Mouse (Mus musculus) thymus, adult 2 months (tissue): Measurements from ENCODE around the gene Bod1l. TPM values are rescaled to one million over a fixed set of nuclear protein-coding genes. Genes with fewer than 3 reads are reported as not detected.
A peak's percentile ranks its signal among the peaks of the same experiment; 100 is the strongest.

Source experiments
- DNase-seq: peaks from one replicate; pipeline ENCODE4 v3.0.0; 2021
- H3K27ac ChIP-seq: fragments of 200-500 bp; 2 replicates; pipeline ENCODE4 v1.5.1; 2012; ENCODE audit warnings: low read length, control low read depth; ENCODE audit not compliant: control insufficient read depth, insufficient read depth
- H3K27me3 ChIP-seq: fragments of 200-500 bp; 2 replicates; pipeline ENCODE4 v1.6.1; 2012; ENCODE audit warnings: mild to moderate bottlenecking, low read length, moderate library complexity, mixed read lengths; ENCODE audit not compliant: control insufficient read depth, insufficient read depth
- H3K36me3 ChIP-seq: fragments of 200-500 bp; 2 replicates; pipeline ENCODE4 v1.6.1; 2012; ENCODE audit warnings: mild to moderate bottlenecking, low read length, moderate library complexity; ENCODE audit not compliant: control insufficient read depth, insufficient read depth
- H3K4me1 ChIP-seq: fragments of 200-500 bp; replicated peaks from 2 replicates; pipeline ENCODE4 v1.6.1; 2012; ENCODE audit warnings: low read length; ENCODE audit not compliant: control insufficient read depth, insufficient read depth
- H3K4me3 ChIP-seq: fragments of 200-500 bp; 2 replicates; pipeline ENCODE4 v1.5.1; 2012; ENCODE audit warnings: mild to moderate bottlenecking, low read length, control low read depth, moderate library complexity; ENCODE audit not compliant: control insufficient read depth, insufficient read depth
- CTCF ChIP-seq: fragments of 200-500 bp; IDR thresholded peaks from 2 replicates; pipeline ENCODE4 v1.5.1; 2012; ENCODE audit warnings: mild to moderate bottlenecking, control low read depth, low read length, moderate library complexity, borderline replicate concordance; ENCODE audit not compliant: control insufficient read depth, poor library complexity, insufficient read depth; ENCODE audit errors: extremely low read depth
- POLR2A ChIP-seq: fragments of 200-500 bp; IDR thresholded peaks from 2 replicates; pipeline ENCODE4 v1.6.1; 2012; ENCODE audit warnings: mild to moderate bottlenecking, low read length, control low read depth, moderate library complexity; ENCODE audit not compliant: control insufficient read depth, poor library complexity, insufficient read depth; ENCODE audit errors: extremely low read depth
- WGBS: fragments of 180-500 bp; shearing (Covaris S2); methylation state at CpG from one replicate; pipeline ENCODE4 v1.1.7; 2018; 5-methylcytosine and 5-hydroxymethylcytosine counted together
- polyA plus RNA-seq: library from polyadenylated mRNA; depleted of rRNA; stranded (reverse); fragments of >200 nt; gene quantifications from 2 replicates; pipeline ENCODE4 v1.2.3, GENCODE M21; 2012

Bod1l gene
- polyA plus RNA-seq, 1 experiment, result 7.5 TPM

GRCm38 (mm10) chr5:41780026-41780425 lies 64.1 kb downstream of the Bod1l start:
- Histone ChIP-seq H3K27me3 (no peaks in the 10 kb centered on the region), H3K4me3 (no peak overlapping the region), H3K36me3 (no peaks in the 10 kb centered on the region), H3K4me1 (no peaks in the 10 kb centered on the region), H3K27ac (no peak overlapping the region)
- WGBS, result 95% methylated on average over 3 of the region's 3 CpGs
- no peak for TF ChIP-seq POLR2A
- no peak for TF ChIP-seq CTCF
- no peak for DNase-seq

DNA sequence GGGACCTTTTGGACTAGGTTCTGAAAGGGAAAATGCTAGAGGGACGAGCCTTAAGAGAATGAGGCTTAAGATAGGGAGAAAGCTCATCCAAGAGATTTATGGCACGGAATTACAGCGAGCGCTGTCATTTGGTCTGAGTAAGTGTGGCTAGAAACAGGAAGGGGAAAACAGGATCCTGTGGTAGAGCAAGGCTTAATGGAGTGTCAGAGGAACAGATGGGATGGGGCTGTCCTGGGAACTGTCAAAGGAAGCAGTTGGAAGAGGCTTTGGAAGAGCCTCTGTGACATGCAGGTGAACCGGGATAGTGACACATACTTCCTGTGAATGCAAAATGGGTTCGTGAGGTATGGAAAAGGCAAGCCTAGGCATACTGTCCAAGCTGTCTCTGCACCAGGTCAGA lies 68.4 kb downstream of the Bod1l start:
- 31% methylated on average over 6 of the region's 6 CpGs for WGBS
- Histone ChIP-seq H3K27ac (no peak overlapping the region), H3K4me1 (no peaks in the 10 kb centered on the region), H3K36me3 (no peaks in the 10 kb centered on the region), H3K27me3 (no peaks in the 10 kb centered on the region), H3K4me3 (no peak overlapping the region)
- no peak for DNase-seq
- TF ChIP-seq CTCF, result no peak
- no peak for TF ChIP-seq POLR2A

- TF ChIP-seq POLR2A, result no peak
- no peak for TF ChIP-seq CTCF
- Histone ChIP-seq H3K4me1 (no peaks in the 10 kb centered on the region), H3K36me3 (no peaks in the 10 kb centered on the region), H3K4me3 (no peak overlapping the region), H3K27me3 (no peaks in the 10 kb centered on the region), H3K27ac (no peak overlapping the region)
- no peak for DNase-seq
- WGBS, result 78% methylated on average over 3 of the region's 3 CpGs
Observed at GRCm38 (mm10) chr5:41775273-41775672, 68.8 kb downstream of the Bod1l start.

DNA sequence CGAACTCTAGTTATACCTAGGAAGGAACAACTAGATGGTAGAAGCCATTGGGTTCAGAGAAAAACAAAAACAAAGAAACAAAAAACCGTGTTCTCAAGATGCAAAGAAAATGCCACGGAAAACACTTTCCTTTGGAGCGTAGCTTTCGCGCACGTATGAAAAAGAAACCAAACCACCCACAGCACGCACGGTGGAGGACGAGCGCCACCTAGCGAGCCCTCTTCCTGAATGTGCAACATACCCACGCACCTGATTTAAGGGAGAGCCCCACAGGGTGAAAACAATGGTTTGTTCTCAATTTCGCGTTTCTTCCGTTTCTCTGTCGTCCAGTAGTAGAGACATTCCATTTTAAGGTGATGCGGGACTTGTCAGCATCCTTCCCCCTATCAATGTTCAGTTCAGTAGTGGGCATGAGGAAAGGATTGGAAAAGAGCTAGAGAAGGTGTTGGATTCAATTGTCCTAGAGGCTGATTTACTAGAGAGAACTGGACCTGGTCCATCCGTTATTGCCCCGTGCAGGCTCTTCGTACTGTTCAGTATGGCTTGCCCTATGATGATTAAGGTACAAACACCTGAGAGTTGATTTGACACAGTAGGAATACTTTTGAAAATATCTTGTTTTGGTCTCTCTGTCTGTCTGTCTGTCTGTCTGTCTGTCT lies 75.6 kb downstream of the Bod1l start:
- peaks cover 16% of the 10 kb centered on the region; the same call in 1 of the 2 replicates for H3K27me3 ChIP-seq
- peak; percentile 84 for DNase-seq
- no peak overlapping the region for H3K4me3 ChIP-seq
- H3K4me1 ChIP-seq, result no peaks in the 10 kb centered on the region; the same call in 1 of the 2 replicates
- TF ChIP-seq POLR2A (no peak), CTCF (peak; percentile 94)
- no peak overlapping the region for H3K27ac ChIP-seq
- H3K36me3 ChIP-seq, result no peaks in the 10 kb centered on the region
- 4% methylated on average over 21 of the region's 21 CpGs for WGBS

- H3K4me3 ChIP-seq, result no peak overlapping the region
- no peak for TF ChIP-seq CTCF
- no peak for TF ChIP-seq POLR2A
- no peak overlapping the region for H3K27ac ChIP-seq
- 7% methylated on average over 33 of the region's 33 CpGs for WGBS
- no peaks in the 10 kb centered on the region for H3K36me3 ChIP-seq
- no peaks in the 10 kb centered on the region; the same call in 1 of the 2 replicates for H3K4me1 ChIP-seq
- DNase-seq, result no peak
- H3K27me3 ChIP-seq, result peaks cover 18% of the 10 kb centered on the region; the same call in 1 of the 2 replicates
Observed at GRCm38 (mm10) chr5:41767296-41768200, 76.6 kb downstream of the Bod1l start.

DNA sequence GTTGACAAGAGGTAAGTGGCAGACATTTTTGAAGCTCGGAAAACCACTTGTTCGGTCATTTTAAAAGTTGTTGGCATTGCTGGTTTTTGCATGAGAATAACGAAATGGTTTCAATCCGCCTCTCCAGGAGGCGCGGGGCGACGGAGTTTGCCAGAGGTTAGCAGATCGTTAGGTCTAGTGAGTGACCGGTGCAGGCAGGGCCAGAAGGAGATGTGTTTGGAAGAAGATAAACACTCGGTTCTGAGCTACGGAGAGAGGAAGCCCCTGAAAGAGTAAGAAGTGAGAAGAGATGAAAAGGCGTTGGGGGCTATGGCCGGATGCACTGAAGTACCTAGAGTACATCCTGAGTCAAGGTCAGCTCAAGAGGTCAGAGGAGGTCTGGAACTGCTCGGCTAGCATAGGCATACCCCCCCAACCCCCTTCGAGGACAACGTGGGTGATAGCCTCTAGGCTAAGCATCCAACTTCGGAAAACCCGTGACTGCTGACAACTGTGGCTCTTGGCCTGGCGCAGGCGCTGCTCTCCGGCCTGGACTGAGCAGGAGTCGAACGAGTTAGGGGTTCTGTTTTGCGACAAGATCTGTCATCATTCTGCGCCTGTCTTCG lies 77.6 kb downstream of the Bod1l start:
- DNase-seq, result no peak
- WGBS, result 12% methylated on average over 27 of the region's 27 CpGs
- no peaks in the 10 kb centered on the region for H3K36me3 ChIP-seq
- H3K27ac ChIP-seq, result no peak overlapping the region
- TF ChIP-seq CTCF, result no peak
- TF ChIP-seq POLR2A, result no peak
- H3K4me3 ChIP-seq, result no peak overlapping the region
- H3K27me3 ChIP-seq, result peaks cover 24% of the 10 kb centered on the region
- H3K4me1 ChIP-seq, result peaks cover 4% of the 10 kb centered on the region; the same call in 1 of the 2 replicates
